Mouse (Mus musculus): ENCODE results near the gene Lrit3. TPM values are rescaled to one million over a fixed set of nuclear protein-coding genes. Genes with fewer than 3 reads are reported as not detected.

Gene Lrit3
- polyA plus RNA-seq, 1 experiment from 2014 or later: not detected

GRCm38 (mm10) chr3:129827691-129828090, 23.9 kb upstream of the Lrit3 start:
- Histone ChIP-seq H3K9ac (ENCODE audit: low read depth, low read length) (no peak overlapping the region), H3K9me3 (replicated peaks; ENCODE audit: control insufficient read depth, low read length) (no peaks in the 10 kb centered on the region), H3K4me1 (ENCODE audit: control insufficient read depth, low read depth, low read length) (peaks cover 9% of the 10 kb centered on the region), H3K27ac (ENCODE audit: low read length) (no peak overlapping the region), H3K27me3 (ENCODE audit: control insufficient read depth, insufficient read depth, low read depth, low read length) (no peaks in the 10 kb centered on the region), H3K4me2 (ENCODE audit: low read depth, low read length) (no peak overlapping the region), H3K4me3 (ENCODE audit: low read depth, low read length) (no peak overlapping the region), H3K36me3 (ENCODE audit: control insufficient read depth, insufficient read depth) (peaks cover 13% of the 10 kb centered on the region)
- WGBS (ENCODE audit: insufficient replicate concordance): 68% methylated on average over 5 of the region's 5 CpGs
- no peak for ATAC-seq (ENCODE audit: low read depth)

GRCm38 (mm10) chr3:129826691-129827090, 22.9 kb upstream of the Lrit3 start:
- H3K27ac ChIP-seq (ENCODE audit: low read length): no peak overlapping the region
- H3K4me2 ChIP-seq (ENCODE audit: low read depth, low read length): no peak overlapping the region
- no peaks in the 10 kb centered on the region for H3K27me3 ChIP-seq (ENCODE audit: control insufficient read depth, insufficient read depth, low read depth, low read length)
- WGBS (ENCODE audit: insufficient replicate concordance): 69% methylated on average over 10 of the region's 10 CpGs
- H3K4me1 ChIP-seq (ENCODE audit: control insufficient read depth, low read depth, low read length): peaks cover 9% of the 10 kb centered on the region
- H3K9ac ChIP-seq (ENCODE audit: low read depth, low read length): no peak overlapping the region
- H3K9me3 ChIP-seq (replicated peaks; ENCODE audit: control insufficient read depth, low read length): no peaks in the 10 kb centered on the region
- ATAC-seq (ENCODE audit: low read depth): no peak
- H3K4me3 ChIP-seq (ENCODE audit: low read depth, low read length): no peak overlapping the region
- H3K36me3 ChIP-seq (ENCODE audit: control insufficient read depth, insufficient read depth): peaks cover 13% of the 10 kb centered on the region

- 85% methylated on average over 10 of the region's 10 CpGs for WGBS (ENCODE audit: insufficient replicate concordance)
- H3K4me1 ChIP-seq (ENCODE audit: control insufficient read depth, low read depth, low read length): peaks cover 8% of the 10 kb centered on the region
- no peak for ATAC-seq (ENCODE audit: low read depth)
- H3K27ac ChIP-seq (ENCODE audit: low read length): no peak overlapping the region
- H3K36me3 ChIP-seq (ENCODE audit: control insufficient read depth, insufficient read depth): peaks cover 13% of the 10 kb centered on the region
- H3K9ac ChIP-seq (ENCODE audit: low read depth, low read length): no peak overlapping the region
- no peaks in the 10 kb centered on the region for H3K9me3 ChIP-seq (replicated peaks; ENCODE audit: control insufficient read depth, low read length)
- no peak overlapping the region for H3K4me3 ChIP-seq (ENCODE audit: low read depth, low read length)
- no peaks in the 10 kb centered on the region for H3K27me3 ChIP-seq (ENCODE audit: control insufficient read depth, insufficient read depth, low read depth, low read length)
- no peak overlapping the region for H3K4me2 ChIP-seq (ENCODE audit: low read depth, low read length)
Observed at GRCm38 (mm10) chr3:129824891-129825290, 21.1 kb upstream of the Lrit3 start.

GRCm38 (mm10) chr3:129824146-129824545, 20.3 kb upstream of the Lrit3 start:
- no peaks in the 10 kb centered on the region for H3K9me3 ChIP-seq (replicated peaks; ENCODE audit: control insufficient read depth, low read length)
- H3K9ac ChIP-seq (ENCODE audit: low read depth, low read length): no peak overlapping the region
- H3K27ac ChIP-seq (ENCODE audit: low read length): no peak overlapping the region
- peaks cover 13% of the 10 kb centered on the region for H3K36me3 ChIP-seq (ENCODE audit: control insufficient read depth, insufficient read depth)
- H3K27me3 ChIP-seq (ENCODE audit: control insufficient read depth, insufficient read depth, low read depth, low read length): no peaks in the 10 kb centered on the region
- no peak overlapping the region for H3K4me2 ChIP-seq (ENCODE audit: low read depth, low read length)
- no peak for ATAC-seq (ENCODE audit: low read depth)
- no peak overlapping the region for H3K4me3 ChIP-seq (ENCODE audit: low read depth, low read length)
- WGBS (ENCODE audit: insufficient replicate concordance): 85% methylated on average over 4 of the region's 4 CpGs
- peaks cover under 1% of the 10 kb centered on the region for H3K4me1 ChIP-seq (ENCODE audit: control insufficient read depth, low read depth, low read length)

GRCm38 (mm10) chr3:129823293-129823692, 19.5 kb upstream of the Lrit3 start:
- ATAC-seq (ENCODE audit: low read depth): peak; percentile 24; the same call in 1 of the 2 replicates
- WGBS (ENCODE audit: insufficient replicate concordance): 44% methylated on average over 5 of the region's 5 CpGs
- no peaks in the 10 kb centered on the region for H3K27me3 ChIP-seq (ENCODE audit: control insufficient read depth, insufficient read depth, low read depth, low read length)
- no peak overlapping the region for H3K4me2 ChIP-seq (ENCODE audit: low read depth, low read length)
- no peaks in the 10 kb centered on the region for H3K9me3 ChIP-seq (replicated peaks; ENCODE audit: control insufficient read depth, low read length)
- peaks cover 13% of the 10 kb centered on the region for H3K36me3 ChIP-seq (ENCODE audit: control insufficient read depth, insufficient read depth)
- no peak overlapping the region for H3K4me3 ChIP-seq (ENCODE audit: low read depth, low read length)
- H3K4me1 ChIP-seq (ENCODE audit: control insufficient read depth, low read depth, low read length): no peaks in the 10 kb centered on the region
- no peak overlapping the region for H3K27ac ChIP-seq (ENCODE audit: low read length)
- H3K9ac ChIP-seq (ENCODE audit: low read depth, low read length): no peak overlapping the region

- H3K9ac ChIP-seq (ENCODE audit: low read depth, low read length): no peak within 1 kb of the TSS
- no peak within 1 kb of the TSS for H3K4me3 ChIP-seq (ENCODE audit: low read depth, low read length)
- no peak within 1 kb of the TSS for H3K27ac ChIP-seq (ENCODE audit: low read length)
- H3K4me1 ChIP-seq (ENCODE audit: control insufficient read depth, low read depth, low read length): no peaks in the 10 kb centered on the region
- no peak within 1 kb of the TSS for H3K4me2 ChIP-seq (ENCODE audit: low read depth, low read length)
- peaks cover 13% of the 10 kb centered on the region for H3K36me3 ChIP-seq (ENCODE audit: control insufficient read depth, insufficient read depth)
- ATAC-seq (ENCODE audit: low read depth): no peak
- 85% methylated on average over 11 of the region's 11 CpGs for WGBS (ENCODE audit: insufficient replicate concordance)
- no peaks in the 10 kb centered on the region for H3K9me3 ChIP-seq (replicated peaks; ENCODE audit: control insufficient read depth, low read length)
- no peaks in the 10 kb centered on the region for H3K27me3 ChIP-seq (ENCODE audit: control insufficient read depth, insufficient read depth, low read depth, low read length)
Observed at GRCm38 (mm10) chr3:129822206-129822775, 18.5 kb upstream of the Lrit3 start, which contains the start of gene Rrh. Gene Rrh, minus strand, starts transcription at chr3:129822587.

GRCm38 (mm10) chr3:129821736-129822135, 17.9 kb upstream of the Lrit3 start:
- H3K27me3 ChIP-seq (ENCODE audit: control insufficient read depth, insufficient read depth, low read depth, low read length): no peaks in the 10 kb centered on the region
- H3K4me1 ChIP-seq (ENCODE audit: control insufficient read depth, low read depth, low read length): no peaks in the 10 kb centered on the region
- H3K4me2 ChIP-seq (ENCODE audit: low read depth, low read length): no peak overlapping the region
- 73% methylated on average over 8 of the region's 8 CpGs for WGBS (ENCODE audit: insufficient replicate concordance)
- no peak overlapping the region for H3K4me3 ChIP-seq (ENCODE audit: low read depth, low read length)
- H3K9me3 ChIP-seq (replicated peaks; ENCODE audit: control insufficient read depth, low read length): no peaks in the 10 kb centered on the region
- no peak overlapping the region for H3K27ac ChIP-seq (ENCODE audit: low read length)
- no peak for ATAC-seq (ENCODE audit: low read depth)
- peaks cover 13% of the 10 kb centered on the region for H3K36me3 ChIP-seq (ENCODE audit: control insufficient read depth, insufficient read depth)
- H3K9ac ChIP-seq (ENCODE audit: low read depth, low read length): no peak overlapping the region

GRCm38 (mm10) chr3:129820847-129821246, 17.0 kb upstream of the Lrit3 start:
- WGBS (ENCODE audit: insufficient replicate concordance): 66% methylated on average over 9 of the region's 9 CpGs
- Histone ChIP-seq H3K4me2 (ENCODE audit: low read depth, low read length) (no peak overlapping the region), H3K9ac (ENCODE audit: low read depth, low read length) (no peak overlapping the region), H3K9me3 (replicated peaks; ENCODE audit: control insufficient read depth, low read length) (no peaks in the 10 kb centered on the region), H3K4me1 (ENCODE audit: control insufficient read depth, low read depth, low read length) (no peaks in the 10 kb centered on the region), H3K4me3 (ENCODE audit: low read depth, low read length) (no peak overlapping the region), H3K27me3 (ENCODE audit: control insufficient read depth, insufficient read depth, low read depth, low read length) (no peaks in the 10 kb centered on the region), H3K36me3 (ENCODE audit: control insufficient read depth, insufficient read depth) (peaks cover 9% of the 10 kb centered on the region), H3K27ac (ENCODE audit: low read length) (no peak overlapping the region)
- no peak for ATAC-seq (ENCODE audit: low read depth)

- no peaks in the 10 kb centered on the region for H3K4me1 ChIP-seq (ENCODE audit: control insufficient read depth, low read depth, low read length)
- WGBS (ENCODE audit: insufficient replicate concordance): 59% methylated on average over 2 of the region's 2 CpGs
- ATAC-seq (ENCODE audit: low read depth): no peak
- no peaks in the 10 kb centered on the region for H3K36me3 ChIP-seq (ENCODE audit: control insufficient read depth, insufficient read depth)
- H3K4me3 ChIP-seq (ENCODE audit: low read depth, low read length): no peak overlapping the region
- H3K27ac ChIP-seq (ENCODE audit: low read length): no peak overlapping the region
- no peaks in the 10 kb centered on the region for H3K27me3 ChIP-seq (ENCODE audit: control insufficient read depth, insufficient read depth, low read depth, low read length)
- no peaks in the 10 kb centered on the region for H3K9me3 ChIP-seq (replicated peaks; ENCODE audit: control insufficient read depth, low read length)
- no peak overlapping the region for H3K9ac ChIP-seq (ENCODE audit: low read depth, low read length)
- H3K4me2 ChIP-seq (ENCODE audit: low read depth, low read length): no peak overlapping the region
Observed at GRCm38 (mm10) chr3:129799011-129799410, 4.8 kb downstream of the Lrit3 start.
